8 mouse cellular contexts compared by ENCODE assay signal in genomic region chr5:117136570-117136969, GRCm38 (mm10).
"Had no signal": no experiment of that assay in that cellular context is flagged by ENCODE, and none has a peak within 500 bp of the region (broad histone marks: within the 10 kb centered on the region; RNA-seq: fewer than 3 reads in every experiment).

No protein-coding gene starts in this region.

- ATAC-seq: intestine, postnatal 0 days had no signal

- H3K27me3 ChIP-seq: limb, embryonic 12.5 days; lung, embryonic 15.5 days; neural tube, embryonic 12.5 days had no signal

- H3K36me3 ChIP-seq: limb, embryonic 12.5 days; lung, embryonic 15.5 days; midbrain, embryonic 10.5 days; neural tube, embryonic 12.5 days had no signal

- H3K4me3 ChIP-seq: left cerebral cortex, adult 2 months; limb, embryonic 12.5 days; lung, embryonic 15.5 days; midbrain, embryonic 10.5 days; neural tube, embryonic 12.5 days had no signal

- DNase-seq: kidney, adult 8-10 months had no signal

- H3K9ac ChIP-seq: lung, embryonic 15.5 days; neural tube, embryonic 12.5 days had no signal

- H3K27ac ChIP-seq: left cerebral cortex, adult 2 months; limb, embryonic 12.5 days; neural tube, embryonic 12.5 days; stomach, postnatal 0 days had no signal

- H3K9me3 ChIP-seq: limb, embryonic 12.5 days; lung, embryonic 15.5 days; midbrain, embryonic 10.5 days; neural tube, embryonic 12.5 days had no signal
